Mouse (Mus musculus): ENCODE measurements around the gene Lin7b. TPM values are rescaled to one million over a fixed set of nuclear protein-coding genes. Genes with fewer than 3 reads are reported as not detected.

The Lin7b gene
- polyA plus RNA-seq (2012; rRNA removed) = 0.90 and 2.1 TPM in 2 replicates

DNA sequence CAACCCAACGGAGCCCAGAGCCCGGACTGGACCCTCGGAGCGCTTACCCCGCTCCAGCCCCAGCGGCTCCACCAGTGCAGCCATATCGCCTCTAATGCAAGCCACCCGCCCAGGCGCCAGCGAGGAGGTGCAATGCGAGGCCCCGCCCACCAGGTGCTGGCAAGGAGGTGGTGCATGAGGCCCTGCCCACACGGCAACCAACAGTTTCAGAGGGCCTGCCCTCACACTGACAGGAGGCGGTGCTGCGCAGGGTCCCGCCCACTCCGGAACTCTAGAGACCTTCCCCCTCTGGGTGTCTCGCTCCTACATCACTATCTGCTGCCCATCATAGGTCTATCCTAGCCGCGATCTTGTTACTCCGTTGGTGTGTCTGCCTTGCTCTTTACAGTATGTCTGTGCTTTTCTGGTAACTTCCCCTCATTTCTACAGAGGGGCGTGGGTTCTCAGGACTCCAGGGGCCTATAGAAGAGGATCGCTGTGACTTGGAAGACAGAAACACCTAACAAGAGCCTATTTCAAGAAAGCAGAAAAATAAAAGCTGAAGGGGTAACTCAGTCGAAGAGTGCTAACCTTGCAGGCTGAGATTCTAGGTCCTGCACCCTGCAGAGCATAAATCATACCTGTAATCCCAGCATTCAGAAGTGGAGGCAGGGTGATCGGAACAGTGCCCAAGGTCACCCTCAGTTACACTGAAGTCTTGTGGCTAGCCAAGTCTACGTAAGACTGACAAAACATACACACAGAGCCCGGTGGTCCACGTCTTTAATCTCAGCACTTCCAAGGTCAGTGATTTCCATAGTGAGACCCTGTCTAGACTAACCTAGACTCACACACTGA lies at the start of gene Lin7b:
Lin7b (minus strand) TSS at position 109 of the 837 bp plus-strand sequence.
- Histone ChIP-seq H3K4me3 (ENCODE audit: extremely low read depth, insufficient read depth, insufficient read length) (peak within 1 kb of the TSS; percentile 48), H3K4me1 (ENCODE audit: control insufficient read depth, insufficient read depth, insufficient read length) (peaks cover 13% of the 10 kb centered on the region), H3K27ac (ENCODE audit: insufficient read depth, low read length) (no peak within 1 kb of the TSS), H3K27me3 (ENCODE audit: control insufficient read depth, insufficient read depth, low read length) (peaks cover 12% of the 10 kb centered on the region), H3K36me3 (ENCODE audit: control insufficient read depth, insufficient read depth, low read length) (peaks cover 4% of the 10 kb centered on the region; the same call in 1 of the 2 replicates)
- no peak for TF ChIP-seq POLR2A (IDR thresholded peaks at IDR 0.05; ENCODE audit: low read depth, low read length)
- no peak for TF ChIP-seq CTCF (IDR thresholded peaks at IDR 0.05; ENCODE audit: extremely low read depth, insufficient read depth, insufficient read length, insufficient replicate concordance)
- 10% methylated on average over 28 of the region's 28 CpGs for WGBS
- DNase-seq (ENCODE audit: low read depth in 1 of 2, low spot score in 2 of 2) = peak; percentile 68 to 88

DNA sequence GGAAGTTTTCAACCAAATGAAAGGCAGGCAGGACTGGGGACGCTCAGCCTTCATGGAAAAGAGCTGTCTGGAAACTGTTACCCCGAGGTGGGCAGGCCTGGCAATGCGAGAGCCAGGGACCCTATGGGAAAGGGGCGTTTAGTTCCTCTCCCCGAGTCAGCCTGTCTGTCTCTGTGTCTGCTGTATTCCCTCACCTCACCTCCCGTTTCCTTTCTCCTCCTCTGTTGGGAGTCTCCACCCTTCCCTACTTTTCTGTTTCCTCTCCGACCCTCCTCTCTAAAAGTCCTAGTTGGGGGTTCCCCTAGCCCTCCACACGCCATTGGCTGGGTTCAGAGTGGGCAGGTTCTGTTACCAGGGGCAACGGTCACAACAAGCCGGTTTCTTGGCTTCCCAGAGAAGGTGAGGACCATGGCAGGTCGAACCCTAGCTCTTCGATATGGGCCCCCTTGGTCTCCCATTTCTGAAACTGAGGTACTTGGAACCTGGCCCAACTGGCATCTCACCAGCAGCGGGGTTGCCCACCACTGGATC lies 47.6 kb upstream of the Lin7b start:
- Histone ChIP-seq H3K36me3 (ENCODE audit: control insufficient read depth, insufficient read depth, low read length) (peaks cover 22% of the 10 kb centered on the region), H3K4me3 (ENCODE audit: extremely low read depth, insufficient read depth, insufficient read length) (no peak overlapping the region), H3K27me3 (ENCODE audit: control insufficient read depth, insufficient read depth, low read length) (peaks cover 28% of the 10 kb centered on the region), H3K4me1 (ENCODE audit: control insufficient read depth, insufficient read depth, insufficient read length) (peaks cover 9% of the 10 kb centered on the region), H3K27ac (ENCODE audit: insufficient read depth, low read length) (no peak overlapping the region)
- TF ChIP-seq POLR2A (IDR thresholded peaks at IDR 0.05; ENCODE audit: low read depth, low read length) (no peak), CTCF (IDR thresholded peaks at IDR 0.05; ENCODE audit: extremely low read depth, insufficient read depth, insufficient read length, insufficient replicate concordance) (no peak)
- no peak for DNase-seq (ENCODE audit: low read depth in 1 of 2, low spot score in 2 of 2)
- WGBS = 15% methylated on average over 13 of the region's 13 CpGs

DNA sequence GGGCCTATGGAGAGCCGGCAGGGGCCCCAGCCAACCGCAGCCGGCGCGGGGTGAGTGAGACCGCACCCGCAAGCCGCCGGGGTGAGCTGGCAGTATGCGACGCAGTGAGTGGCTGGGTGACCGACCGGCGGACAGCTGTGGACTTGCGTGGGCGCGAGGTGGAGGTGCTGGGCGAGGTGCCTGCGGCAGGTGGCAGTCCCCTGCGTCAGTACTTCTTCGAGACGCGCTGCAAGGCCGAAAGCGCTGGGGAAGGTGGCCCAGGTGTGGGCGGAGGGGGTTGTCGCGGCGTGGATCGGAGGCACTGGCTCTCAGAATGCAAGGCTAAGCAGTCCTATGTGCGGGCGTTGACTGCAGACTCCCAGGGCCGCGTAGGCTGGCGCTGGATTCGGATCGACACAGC lies 45.3 kb upstream of the Lin7b start:
- Histone ChIP-seq H3K27ac (ENCODE audit: insufficient read depth, low read length) (no peak overlapping the region), H3K36me3 (ENCODE audit: control insufficient read depth, insufficient read depth, low read length) (no peaks in the 10 kb centered on the region), H3K4me1 (ENCODE audit: control insufficient read depth, insufficient read depth, insufficient read length) (peaks cover 9% of the 10 kb centered on the region), H3K27me3 (ENCODE audit: control insufficient read depth, insufficient read depth, low read length) (peaks cover 28% of the 10 kb centered on the region), H3K4me3 (ENCODE audit: extremely low read depth, insufficient read depth, insufficient read length) (no peak overlapping the region; the same call in 1 of the 2 replicates)
- 9% methylated on average over 37 of the region's 37 CpGs for WGBS
- DNase-seq (ENCODE audit: low read depth in 1 of 2, low spot score in 2 of 2) = no peak
- TF ChIP-seq POLR2A (IDR thresholded peaks at IDR 0.05; ENCODE audit: low read depth, low read length) (no peak), CTCF (IDR thresholded peaks at IDR 0.05; ENCODE audit: extremely low read depth, insufficient read depth, insufficient read length, insufficient replicate concordance) (no peak)

DNA sequence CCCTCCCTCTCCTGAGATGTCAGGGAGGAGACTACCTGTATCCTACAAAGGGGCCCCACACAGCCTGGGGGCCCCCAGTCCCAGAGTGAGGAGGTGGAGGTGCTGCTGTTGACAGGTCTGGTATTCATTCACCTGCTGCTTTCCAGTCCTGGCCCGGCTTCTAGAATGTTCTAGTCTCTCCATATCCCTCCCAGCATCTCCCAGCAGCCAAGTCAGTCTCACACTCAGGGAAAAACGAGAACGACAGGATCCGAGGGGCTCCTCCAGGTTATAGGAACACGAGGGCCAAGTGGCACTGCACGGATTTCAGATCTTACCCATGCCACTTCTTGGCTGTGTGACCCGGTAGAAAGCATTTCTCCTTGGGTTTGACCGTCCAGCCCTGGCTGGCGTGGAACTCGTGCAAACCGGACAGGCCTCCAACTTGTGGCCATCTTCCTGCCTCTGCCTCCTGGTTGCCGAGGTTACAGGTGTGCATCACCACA lies 44.4 kb upstream of the Lin7b start:
- H3K27ac ChIP-seq (ENCODE audit: insufficient read depth, low read length) = no peak overlapping the region
- WGBS = 23% methylated on average over 12 of the region's 12 CpGs
- H3K27me3 ChIP-seq (ENCODE audit: control insufficient read depth, insufficient read depth, low read length) = peaks cover 28% of the 10 kb centered on the region
- no peak for TF ChIP-seq POLR2A (IDR thresholded peaks at IDR 0.05; ENCODE audit: low read depth, low read length)
- no peak for TF ChIP-seq CTCF (IDR thresholded peaks at IDR 0.05; ENCODE audit: extremely low read depth, insufficient read depth, insufficient read length, insufficient replicate concordance)
- peaks cover 9% of the 10 kb centered on the region for H3K4me1 ChIP-seq (ENCODE audit: control insufficient read depth, insufficient read depth, insufficient read length)
- H3K36me3 ChIP-seq (ENCODE audit: control insufficient read depth, insufficient read depth, low read length) = no peaks in the 10 kb centered on the region
- DNase-seq (ENCODE audit: low read depth in 1 of 2, low spot score in 2 of 2) = no peak
- no peak overlapping the region for H3K4me3 ChIP-seq (ENCODE audit: extremely low read depth, insufficient read depth, insufficient read length)

DNA sequence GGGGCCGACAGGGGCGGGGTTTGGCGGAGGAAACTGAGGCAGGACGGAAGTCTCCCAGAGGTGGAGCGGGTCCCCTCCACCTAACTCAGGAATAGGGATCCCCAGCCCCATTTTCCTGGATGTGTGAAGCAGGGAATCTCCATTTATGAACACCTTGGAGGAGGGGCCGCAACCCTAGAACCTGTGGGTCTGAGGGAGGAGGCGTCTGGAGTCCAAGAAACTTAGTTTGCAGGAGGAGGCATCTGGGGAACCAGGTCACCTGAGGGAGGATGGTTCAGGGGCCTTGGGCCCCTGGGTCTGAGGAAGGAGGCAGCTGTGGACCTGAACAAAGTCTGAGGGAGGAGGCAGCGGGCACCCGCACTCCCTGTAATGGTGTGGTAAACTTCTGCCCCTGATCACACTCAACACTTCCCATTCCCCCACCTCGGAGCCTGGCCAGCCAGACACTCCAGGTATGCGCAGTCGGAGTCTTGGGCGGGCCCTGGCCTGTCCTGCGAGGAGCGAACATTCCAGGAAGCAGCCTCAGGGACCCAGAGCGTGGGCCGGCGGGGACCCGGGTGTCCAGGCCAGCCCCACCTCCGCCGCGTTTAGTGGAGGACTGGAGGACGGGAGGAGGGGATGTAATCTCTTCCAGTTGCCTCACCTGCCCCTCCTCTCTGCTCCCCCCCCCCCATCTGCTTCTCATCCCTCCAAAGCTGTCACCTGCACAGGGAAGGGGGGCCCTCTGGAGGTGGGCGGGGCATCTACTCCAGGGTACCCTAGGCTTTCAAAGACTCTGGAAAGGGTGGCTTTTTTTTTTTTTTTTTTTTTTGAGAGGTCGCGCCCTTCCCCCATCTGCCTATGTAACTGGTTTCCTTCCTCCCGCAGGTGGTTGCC lies 43.7 kb upstream of the Lin7b start:
- Histone ChIP-seq H3K4me1 (ENCODE audit: control insufficient read depth, insufficient read depth, insufficient read length) (peaks cover 9% of the 10 kb centered on the region), H3K4me3 (ENCODE audit: extremely low read depth, insufficient read depth, insufficient read length) (no peak overlapping the region; the same call in 1 of the 2 replicates), H3K36me3 (ENCODE audit: control insufficient read depth, insufficient read depth, low read length) (no peaks in the 10 kb centered on the region), H3K27ac (ENCODE audit: insufficient read depth, low read length) (no peak overlapping the region), H3K27me3 (ENCODE audit: control insufficient read depth, insufficient read depth, low read length) (peaks cover 28% of the 10 kb centered on the region)
- 3% methylated on average over 26 of the region's 27 CpGs for WGBS
- no peak for DNase-seq (ENCODE audit: low read depth in 1 of 2, low spot score in 2 of 2)
- TF ChIP-seq CTCF (IDR thresholded peaks at IDR 0.05; ENCODE audit: extremely low read depth, insufficient read depth, insufficient read length, insufficient replicate concordance) (no peak), POLR2A (IDR thresholded peaks at IDR 0.05; ENCODE audit: low read depth, low read length) (no peak)

DNA sequence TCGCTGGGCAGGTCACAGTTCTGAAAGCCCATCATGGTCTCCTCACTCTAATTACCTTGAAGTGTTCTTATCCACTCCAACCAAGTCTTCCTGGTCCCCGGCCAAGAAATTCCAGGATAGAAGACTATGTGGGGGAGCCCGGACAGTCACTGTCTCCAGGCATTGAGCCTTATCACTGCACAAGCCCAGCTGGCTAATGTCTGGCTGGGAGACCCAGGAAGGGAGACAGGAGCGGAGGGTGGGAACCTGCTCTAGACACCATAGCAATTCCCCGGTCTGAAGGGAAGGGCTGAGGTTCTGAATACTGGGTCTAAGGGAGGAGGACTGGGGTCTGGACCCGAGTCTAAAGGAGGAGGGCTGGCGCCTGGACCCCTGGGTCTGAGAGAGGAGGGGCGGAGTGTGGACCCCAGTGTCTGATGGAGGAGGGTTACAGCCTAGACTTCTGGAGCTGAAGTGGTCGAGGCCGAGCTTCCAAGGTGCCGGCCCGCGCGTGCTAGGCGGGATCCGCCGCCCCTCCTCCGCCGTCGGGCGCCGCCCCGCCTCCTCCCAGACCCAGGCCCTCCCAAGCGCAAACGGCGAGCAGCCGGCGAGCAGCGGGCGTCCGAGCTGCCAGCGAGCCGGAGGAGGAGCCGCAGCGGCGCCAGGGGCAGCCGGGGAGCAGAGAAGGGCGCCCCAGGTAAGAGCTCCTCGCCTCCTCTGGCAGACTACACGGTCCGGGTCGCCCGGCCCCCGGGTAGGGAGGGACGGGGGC lies 42.9 kb upstream of the Lin7b start, which contains the start of gene Ntf5:
Ntf5 (plus strand) TSS at position 583 of the 751 bp plus-strand sequence.
- no peak within 1 kb of the TSS for H3K27ac ChIP-seq (ENCODE audit: insufficient read depth, low read length)
- peaks cover 28% of the 10 kb centered on the region for H3K27me3 ChIP-seq (ENCODE audit: control insufficient read depth, insufficient read depth, low read length)
- 8% methylated on average over 44 of the region's 45 CpGs for WGBS
- H3K4me1 ChIP-seq (ENCODE audit: control insufficient read depth, insufficient read depth, insufficient read length) = peaks cover 9% of the 10 kb centered on the region
- peak within 1 kb of the TSS; percentile 15; the same call in 1 of the 2 replicates for H3K4me3 ChIP-seq (ENCODE audit: extremely low read depth, insufficient read depth, insufficient read length)
- no peaks in the 10 kb centered on the region for H3K36me3 ChIP-seq (ENCODE audit: control insufficient read depth, insufficient read depth, low read length)
- DNase-seq (ENCODE audit: low read depth in 1 of 2, low spot score in 2 of 2) = no peak
- TF ChIP-seq POLR2A (IDR thresholded peaks at IDR 0.05; ENCODE audit: low read depth, low read length) (no peak), CTCF (IDR thresholded peaks at IDR 0.05; ENCODE audit: extremely low read depth, insufficient read depth, insufficient read length, insufficient replicate concordance) (no peak)
